Mouse (Mus musculus): ENCODE measurements around the gene Ap1ar.

Gene Ap1ar
- long read RNA-seq, experiment 1, partial matches to known transcripts = 1 of 8 reads
- long read RNA-seq, experiment 1, other reads (novel, unspliced or antisense) = 3 of 8 reads
- long read RNA-seq, experiment 2, transcript Ap1ar-201 (10 exons, 2,662 nt) = major isoform, 12 of 15 reads
- long read RNA-seq, experiment 2, partial matches to known transcripts = 2 of 15 reads
- long read RNA-seq, experiment 2, other reads (novel, unspliced or antisense) = 1 of 15 reads

GRCm38 (mm10) chr3:127837154-127837865, at the start of gene Ap1ar:
Gene Ap1ar, minus strand, starts transcription at chr3:127837523.
- intact Hi-C loops (cut with DNase I) = loop anchor here (5.0 kb wide), 2 partner anchors 50 to 55 kb away; partner anchors contain the start of gene Tifa

- intact Hi-C loops (cut with DNase I) = no loop called here
Observed at GRCm38 (mm10) chr3:127881684-127882083, 44.4 kb upstream of the Ap1ar start.

- intact Hi-C loops (cut with DNase I) = no loop called here
Observed at GRCm38 (mm10) chr3:127879968-127880367, 42.6 kb upstream of the Ap1ar start.

GRCm38 (mm10) chr3:127875509-127875908, 38.2 kb upstream of the Ap1ar start:
- intact Hi-C loops (cut with DNase I) = no loop called here

GRCm38 (mm10) chr3:127875059-127875458, 37.7 kb upstream of the Ap1ar start:
- intact Hi-C loops (cut with DNase I) = no loop called here

- intact Hi-C loops (cut with DNase I) = no loop called here
Observed at GRCm38 (mm10) chr3:127874254-127874883, 37.0 kb upstream of the Ap1ar start.

- intact Hi-C loops (cut with DNase I) = no loop called here
Observed at GRCm38 (mm10) chr3:127871575-127871974, 34.3 kb upstream of the Ap1ar start.

GRCm38 (mm10) chr3:127868880-127869279, 31.6 kb upstream of the Ap1ar start:
- intact Hi-C loops (cut with DNase I) = no loop called here

GRCm38 (mm10) chr3:127868046-127868758, 30.9 kb upstream of the Ap1ar start:
- intact Hi-C loops (cut with DNase I) = no loop called here

- intact Hi-C loops (cut with DNase I) = no loop called here
Observed at GRCm38 (mm10) chr3:127864242-127864641, 26.9 kb upstream of the Ap1ar start.

- intact Hi-C loops (cut with DNase I) = no loop called here
Observed at GRCm38 (mm10) chr3:127863571-127863970, 26.2 kb upstream of the Ap1ar start.

- intact Hi-C loops (cut with DNase I) = no loop called here
Observed at GRCm38 (mm10) chr3:127862479-127862878, 25.2 kb upstream of the Ap1ar start.

GRCm38 (mm10) chr3:127861340-127861739, 24.0 kb upstream of the Ap1ar start:
- intact Hi-C loops (cut with DNase I) = no loop called here

- intact Hi-C loops (cut with DNase I) = loop anchor here (1.0 kb wide), 1 partner anchor 94 kb away; no protein-coding TSS in a partner anchor
Observed at GRCm38 (mm10) chr3:127853431-127854206, 16.3 kb upstream of the Ap1ar start.

GRCm38 (mm10) chr3:127852722-127853121, 15.4 kb upstream of the Ap1ar start:
- intact Hi-C loops (cut with DNase I) = loop anchor here (1.0 kb wide), 1 partner anchor 95 kb away; no protein-coding TSS in a partner anchor

- intact Hi-C loops (cut with DNase I) = no loop called here
Observed at GRCm38 (mm10) chr3:127850776-127851646, 13.7 kb upstream of the Ap1ar start.

- intact Hi-C loops (cut with DNase I) = loop anchor here (10.0 kb wide), 1 partner anchor 345 kb away; no protein-coding TSS in a partner anchor
Observed at GRCm38 (mm10) chr3:127849922-127850321, 12.6 kb upstream of the Ap1ar start.

- intact Hi-C loops (cut with DNase I) = loop anchor here (10.0 kb wide), 1 partner anchor 347 kb away; no protein-coding TSS in a partner anchor
Observed at GRCm38 (mm10) chr3:127848088-127848808, 10.9 kb upstream of the Ap1ar start.

GRCm38 (mm10) chr3:127843941-127844327, 6.6 kb upstream of the Ap1ar start:
- intact Hi-C loops (cut with DNase I) = loop anchor here (10.0 kb wide), 1 partner anchor 351 kb away; no protein-coding TSS in a partner anchor

All from adrenal gland (tissue).